Mouse (Mus musculus): ENCODE data around the gene Rsph9. TPM values are rescaled to one million over a fixed set of nuclear protein-coding genes. Genes with fewer than 3 reads are reported as not detected.

The Rsph9 gene
- polyA plus RNA-seq, 1 experiment from 2014 or later, result 2.0 TPM

DNA sequence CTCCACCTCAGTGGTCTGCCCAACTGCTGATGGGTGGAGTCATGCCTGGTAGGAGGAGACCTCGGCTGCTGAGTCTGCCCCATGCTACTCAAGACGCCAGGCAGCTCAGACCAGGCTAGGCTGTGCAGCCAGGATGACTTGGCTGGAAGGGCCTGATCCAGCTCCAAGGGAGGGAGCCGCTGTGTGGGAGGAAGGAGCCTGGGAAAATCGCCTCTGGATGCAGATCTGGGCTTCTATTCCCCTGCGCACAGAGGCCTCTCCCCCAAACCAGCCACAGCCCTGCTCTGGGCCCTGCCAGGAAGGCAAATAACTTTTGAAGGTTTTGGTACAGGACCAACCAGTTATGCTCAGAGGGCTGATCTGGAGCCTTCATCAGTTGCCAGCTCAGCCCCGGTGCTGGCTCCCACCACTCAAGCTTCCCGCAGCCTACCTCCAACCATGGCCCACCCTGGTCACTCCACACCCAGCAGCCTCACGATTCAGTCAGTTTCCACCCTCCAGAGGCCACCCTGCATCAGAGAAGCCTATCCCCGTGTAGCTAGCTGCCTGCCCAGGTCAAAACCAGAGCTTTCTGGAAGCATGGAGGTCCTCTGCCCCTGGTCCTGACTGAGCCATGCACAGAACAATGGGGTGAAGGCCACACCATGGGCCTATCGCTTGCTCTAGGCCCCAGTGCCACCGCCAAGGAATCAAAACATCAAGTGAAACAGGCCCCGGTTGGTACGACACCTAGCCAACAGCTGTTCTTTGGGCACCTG lies 14.1 kb downstream of the Rsph9 start:
- H3K36me3 ChIP-seq (ENCODE audit: control insufficient read depth, insufficient read depth, low read length), result peaks cover 31% of the 10 kb centered on the region
- peaks cover 3% of the 10 kb centered on the region; the same call in 1 of the 2 replicates for H3K4me1 ChIP-seq (replicated peaks; ENCODE audit: control insufficient read depth, insufficient read depth, low read length)
- no peaks in the 10 kb centered on the region for H3K9me3 ChIP-seq (ENCODE audit: control insufficient read depth, low read length)
- no peak overlapping the region for H3K9ac ChIP-seq (ENCODE audit: low read depth, low read length)
- H3K4me2 ChIP-seq, result no peak overlapping the region
- no peak overlapping the region for H3K4me3 ChIP-seq (ENCODE audit: low read depth, low read length)
- H3K27ac ChIP-seq (ENCODE audit: low read depth, low read length), result no peak overlapping the region
- 80% methylated on average over 13 of the region's 13 CpGs for WGBS
- no peaks in the 10 kb centered on the region for H3K27me3 ChIP-seq (replicated peaks; ENCODE audit: control insufficient read depth, insufficient read depth, low read length)
- ATAC-seq (replicated peaks; ENCODE audit: low FRiP score) (no peak), DNase-seq (ENCODE audit: low spot score) (no peak)

- Histone ChIP-seq H3K9me3 (ENCODE audit: control insufficient read depth, low read length) (no peaks in the 10 kb centered on the region), H3K9ac (ENCODE audit: low read depth, low read length) (no peak overlapping the region), H3K36me3 (ENCODE audit: control insufficient read depth, insufficient read depth, low read length) (peaks cover 49% of the 10 kb centered on the region), H3K4me1 (replicated peaks; ENCODE audit: control insufficient read depth, insufficient read depth, low read length) (peaks cover 3% of the 10 kb centered on the region; the same call in 1 of the 2 replicates), H3K4me3 (ENCODE audit: low read depth, low read length) (no peak overlapping the region), H3K27me3 (replicated peaks; ENCODE audit: control insufficient read depth, insufficient read depth, low read length) (no peaks in the 10 kb centered on the region), H3K27ac (ENCODE audit: low read depth, low read length) (no peak overlapping the region), H3K4me2 (no peak overlapping the region)
- ATAC-seq (replicated peaks; ENCODE audit: low FRiP score) (no peak), DNase-seq (ENCODE audit: low spot score) (no peak)
- 75% methylated on average over 6 of the region's 6 CpGs for WGBS
Measured at GRCm38 (mm10) chr17:46127814-46128493, 16.1 kb downstream of the Rsph9 start.

DNA sequence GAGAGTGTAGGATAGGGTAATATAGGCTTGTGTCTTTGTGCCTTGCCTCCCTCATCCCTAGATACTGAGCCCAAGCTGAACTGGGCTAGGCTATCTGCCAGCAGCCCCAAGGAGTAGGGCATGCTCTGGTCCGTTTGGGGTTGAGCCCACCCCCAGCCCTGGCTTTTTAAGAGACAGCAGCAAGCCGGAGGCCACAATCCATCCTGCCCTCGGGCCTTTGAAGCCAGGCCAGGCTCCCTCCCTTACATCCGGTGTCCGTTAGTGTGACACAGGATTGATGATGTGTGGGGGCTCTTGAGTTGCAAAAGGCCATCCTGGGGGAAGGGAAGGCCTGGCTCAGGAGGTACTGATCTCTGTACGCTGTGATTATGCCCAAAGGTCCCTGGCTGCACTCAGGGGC lies 17.4 kb downstream of the Rsph9 start:
- H3K27me3 ChIP-seq (replicated peaks; ENCODE audit: control insufficient read depth, insufficient read depth, low read length), result no peaks in the 10 kb centered on the region
- H3K9ac ChIP-seq (ENCODE audit: low read depth, low read length), result no peak overlapping the region
- ATAC-seq (replicated peaks; ENCODE audit: low FRiP score) (no peak), DNase-seq (ENCODE audit: low spot score) (no peak)
- H3K36me3 ChIP-seq (ENCODE audit: control insufficient read depth, insufficient read depth, low read length), result peaks cover 56% of the 10 kb centered on the region
- 76% methylated on average over 6 of the region's 6 CpGs for WGBS
- no peak overlapping the region for H3K4me3 ChIP-seq (ENCODE audit: low read depth, low read length)
- no peak overlapping the region for H3K4me2 ChIP-seq
- no peaks in the 10 kb centered on the region for H3K9me3 ChIP-seq (ENCODE audit: control insufficient read depth, low read length)
- H3K27ac ChIP-seq (ENCODE audit: low read depth, low read length), result no peak overlapping the region
- peaks cover 3% of the 10 kb centered on the region; the same call in 1 of the 2 replicates for H3K4me1 ChIP-seq (replicated peaks; ENCODE audit: control insufficient read depth, insufficient read depth, low read length)

GRCm38 (mm10) chr17:46123953-46124700 lies 19.9 kb downstream of the Rsph9 start:
- ATAC-seq (replicated peaks; ENCODE audit: low FRiP score), result no peak
- no peaks in the 10 kb centered on the region for H3K9me3 ChIP-seq (ENCODE audit: control insufficient read depth, low read length)

GRCm38 (mm10) chr17:46123285-46123684 lies 20.7 kb downstream of the Rsph9 start:
- 96% methylated on average over 4 of the region's 4 CpGs for WGBS
- no peak for ATAC-seq (replicated peaks; ENCODE audit: low FRiP score)

More at GRCm38 (mm10) chr17:46123953-46124700, 19.9 kb downstream of the Rsph9 start:
- DNase-seq (ENCODE audit: low spot score), result no peak
- Histone ChIP-seq H3K4me3 (ENCODE audit: low read depth, low read length) (no peak overlapping the region), H3K4me2 (no peak overlapping the region), H3K9ac (ENCODE audit: low read depth, low read length) (no peak overlapping the region), H3K27me3 (replicated peaks; ENCODE audit: control insufficient read depth, insufficient read depth, low read length) (no peaks in the 10 kb centered on the region), H3K36me3 (ENCODE audit: control insufficient read depth, insufficient read depth, low read length) (peaks cover 63% of the 10 kb centered on the region), H3K27ac (ENCODE audit: low read depth, low read length) (no peak overlapping the region), H3K4me1 (replicated peaks; ENCODE audit: control insufficient read depth, insufficient read depth, low read length) (peaks cover 3% of the 10 kb centered on the region; the same call in 1 of the 2 replicates)
- WGBS, result 87% methylated on average over 12 of the region's 12 CpGs

DNA sequence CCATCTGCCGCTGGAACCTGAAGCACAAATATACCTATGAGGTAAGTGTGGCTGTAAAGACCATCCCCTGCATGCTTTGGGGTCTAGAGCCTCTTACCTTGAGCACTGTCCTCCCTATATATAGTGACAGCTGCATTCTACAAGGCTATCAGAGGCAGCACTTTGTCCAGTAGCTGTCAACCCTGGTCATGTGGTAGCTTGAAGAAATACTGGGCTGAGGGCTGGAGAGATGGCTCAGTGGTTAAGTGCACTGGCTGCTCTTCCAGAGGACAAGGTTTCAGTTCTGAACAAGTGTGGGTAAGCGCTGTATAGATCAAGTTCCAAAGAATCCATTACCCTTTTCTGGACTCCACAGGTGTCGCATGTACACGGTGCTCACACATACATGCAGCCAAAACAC lies 21.2 kb downstream of the Rsph9 start:
- no peaks in the 10 kb centered on the region for H3K9me3 ChIP-seq (ENCODE audit: control insufficient read depth, low read length)
- no peak overlapping the region for H3K9ac ChIP-seq (ENCODE audit: low read depth, low read length)
- peaks cover 3% of the 10 kb centered on the region for H3K4me1 ChIP-seq (replicated peaks; ENCODE audit: control insufficient read depth, insufficient read depth, low read length)
- H3K4me2 ChIP-seq, result no peak overlapping the region
- H3K4me3 ChIP-seq (ENCODE audit: low read depth, low read length), result no peak overlapping the region
- ATAC-seq (replicated peaks; ENCODE audit: low FRiP score) (no peak), DNase-seq (ENCODE audit: low spot score) (no peak)
- WGBS, result 96% methylated on average over 4 of the region's 4 CpGs
- no peaks in the 10 kb centered on the region for H3K27me3 ChIP-seq (replicated peaks; ENCODE audit: control insufficient read depth, insufficient read depth, low read length)
- H3K27ac ChIP-seq (ENCODE audit: low read depth, low read length), result no peak overlapping the region
- peaks cover 56% of the 10 kb centered on the region for H3K36me3 ChIP-seq (ENCODE audit: control insufficient read depth, insufficient read depth, low read length)

More at GRCm38 (mm10) chr17:46123285-46123684, 20.7 kb downstream of the Rsph9 start:
- Histone ChIP-seq H3K4me3 (ENCODE audit: low read depth, low read length) (no peak overlapping the region), H3K27ac (ENCODE audit: low read depth, low read length) (no peak overlapping the region), H3K4me1 (replicated peaks; ENCODE audit: control insufficient read depth, insufficient read depth, low read length) (peaks cover 3% of the 10 kb centered on the region), H3K9ac (ENCODE audit: low read depth, low read length) (no peak overlapping the region), H3K27me3 (replicated peaks; ENCODE audit: control insufficient read depth, insufficient read depth, low read length) (no peaks in the 10 kb centered on the region), H3K9me3 (ENCODE audit: control insufficient read depth, low read length) (no peaks in the 10 kb centered on the region), H3K4me2 (no peak overlapping the region), H3K36me3 (ENCODE audit: control insufficient read depth, insufficient read depth, low read length) (peaks cover 56% of the 10 kb centered on the region)
- DNase-seq (ENCODE audit: low spot score), result no peak

DNA sequence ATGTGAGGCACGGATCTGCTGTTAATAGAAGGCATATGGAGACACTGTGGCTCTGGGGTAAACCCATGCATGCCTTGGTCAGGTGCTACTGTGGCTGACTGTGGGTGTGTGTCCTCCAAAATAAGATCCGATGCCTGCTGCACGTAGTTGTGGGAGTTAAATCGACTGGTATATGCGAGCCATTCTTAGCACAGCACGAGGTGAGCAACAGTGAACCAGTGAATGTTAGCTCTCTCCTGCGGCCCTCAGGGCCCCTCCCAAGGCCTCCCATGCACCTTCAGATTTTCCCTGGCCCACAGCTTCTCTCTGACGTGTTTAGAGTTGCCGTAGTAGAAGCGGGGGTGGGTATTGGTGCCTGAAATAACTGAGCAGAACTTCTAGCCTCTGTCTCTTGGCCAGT lies 24.4 kb downstream of the Rsph9 start:
- WGBS, result 87% methylated on average over 10 of the region's 10 CpGs
- Histone ChIP-seq H3K4me3 (ENCODE audit: low read depth, low read length) (no peak overlapping the region), H3K4me1 (replicated peaks; ENCODE audit: control insufficient read depth, insufficient read depth, low read length) (no peaks in the 10 kb centered on the region; the same call in 1 of the 2 replicates), H3K36me3 (ENCODE audit: control insufficient read depth, insufficient read depth, low read length) (peaks cover 43% of the 10 kb centered on the region), H3K27ac (ENCODE audit: low read depth, low read length) (no peak overlapping the region), H3K9me3 (ENCODE audit: control insufficient read depth, low read length) (no peaks in the 10 kb centered on the region), H3K9ac (ENCODE audit: low read depth, low read length) (no peak overlapping the region), H3K27me3 (replicated peaks; ENCODE audit: control insufficient read depth, insufficient read depth, low read length) (no peaks in the 10 kb centered on the region), H3K4me2 (no peak overlapping the region)
- ATAC-seq (replicated peaks; ENCODE audit: low FRiP score) (no peak), DNase-seq (ENCODE audit: low spot score) (no peak)

- no peak overlapping the region for H3K4me3 ChIP-seq (ENCODE audit: low read depth, low read length)
- WGBS, result 81% methylated on average over 4 of the region's 4 CpGs
- no peak for ATAC-seq (replicated peaks; ENCODE audit: low FRiP score)
Measured at GRCm38 (mm10) chr17:46118423-46118850, 25.6 kb downstream of the Rsph9 start.

More at GRCm38 (mm10) chr17:46118423-46118850, 25.6 kb downstream of the Rsph9 start:
- no peaks in the 10 kb centered on the region; the same call in none of the 2 replicates for H3K4me1 ChIP-seq (replicated peaks; ENCODE audit: control insufficient read depth, insufficient read depth, low read length)
- no peaks in the 10 kb centered on the region for H3K27me3 ChIP-seq (replicated peaks; ENCODE audit: control insufficient read depth, insufficient read depth, low read length)
- no peak overlapping the region for H3K4me2 ChIP-seq
- no peak overlapping the region for H3K9ac ChIP-seq (ENCODE audit: low read depth, low read length)
- peaks cover 33% of the 10 kb centered on the region for H3K36me3 ChIP-seq (ENCODE audit: control insufficient read depth, insufficient read depth, low read length)
- no peak overlapping the region for H3K27ac ChIP-seq (ENCODE audit: low read depth, low read length)
- DNase-seq (ENCODE audit: low spot score), result no peak
- no peaks in the 10 kb centered on the region for H3K9me3 ChIP-seq (ENCODE audit: control insufficient read depth, low read length)
